Mouse (Mus musculus): Measurements from ENCODE around the gene Hoxb3. TPM values are rescaled to one million over a fixed set of nuclear protein-coding genes. Genes with fewer than 3 reads are reported as not detected.

Gene Hoxb3
- total RNA-seq, 2 experiments from 2014 or later, result 0.38 to 0.54 TPM

DNA sequence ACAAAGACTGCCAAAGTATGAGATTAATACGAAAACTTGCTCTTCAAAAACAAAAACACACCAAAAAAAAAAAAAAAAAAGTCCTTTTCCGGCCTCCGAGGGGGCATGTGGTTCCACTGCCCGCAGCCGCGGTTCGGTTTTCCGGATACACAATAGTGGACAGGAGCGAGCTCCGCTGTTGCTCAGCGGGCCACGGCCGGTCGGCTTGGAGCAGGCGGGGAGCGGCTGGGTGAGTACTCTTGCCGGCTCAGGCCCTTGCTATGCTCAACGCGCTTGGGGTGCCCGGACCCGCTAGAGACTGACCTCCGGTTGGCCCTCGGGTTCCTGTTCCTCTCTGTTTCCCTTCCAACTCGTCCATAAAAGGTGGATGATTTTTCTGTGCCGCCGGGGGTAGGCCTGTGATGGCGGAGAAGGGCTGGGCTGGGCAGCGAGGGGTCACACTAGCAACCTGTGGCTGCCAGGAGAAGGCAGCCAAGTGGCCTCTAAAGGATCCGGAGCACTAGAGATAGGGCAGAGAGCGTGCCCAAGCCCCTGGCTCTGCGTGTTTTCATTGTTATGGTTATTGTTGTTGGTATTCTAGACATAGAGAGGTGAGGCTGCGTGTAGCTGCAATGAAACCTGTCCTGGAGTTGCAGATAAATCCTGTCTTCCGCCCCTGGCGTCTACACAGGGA lies 8.3 kb upstream of the Hoxb3 start:
- no peak for DNase-seq

GRCm38 (mm10) chr11:96315344-96315681 lies 7.8 kb upstream of the Hoxb3 start:
- intact Hi-C loops (cut with DNase I), result no loop called here

More for the DNA sequence above, 8.3 kb upstream of the Hoxb3 start:
- intact Hi-C loops (cut with DNase I), result no loop called here

DNA sequence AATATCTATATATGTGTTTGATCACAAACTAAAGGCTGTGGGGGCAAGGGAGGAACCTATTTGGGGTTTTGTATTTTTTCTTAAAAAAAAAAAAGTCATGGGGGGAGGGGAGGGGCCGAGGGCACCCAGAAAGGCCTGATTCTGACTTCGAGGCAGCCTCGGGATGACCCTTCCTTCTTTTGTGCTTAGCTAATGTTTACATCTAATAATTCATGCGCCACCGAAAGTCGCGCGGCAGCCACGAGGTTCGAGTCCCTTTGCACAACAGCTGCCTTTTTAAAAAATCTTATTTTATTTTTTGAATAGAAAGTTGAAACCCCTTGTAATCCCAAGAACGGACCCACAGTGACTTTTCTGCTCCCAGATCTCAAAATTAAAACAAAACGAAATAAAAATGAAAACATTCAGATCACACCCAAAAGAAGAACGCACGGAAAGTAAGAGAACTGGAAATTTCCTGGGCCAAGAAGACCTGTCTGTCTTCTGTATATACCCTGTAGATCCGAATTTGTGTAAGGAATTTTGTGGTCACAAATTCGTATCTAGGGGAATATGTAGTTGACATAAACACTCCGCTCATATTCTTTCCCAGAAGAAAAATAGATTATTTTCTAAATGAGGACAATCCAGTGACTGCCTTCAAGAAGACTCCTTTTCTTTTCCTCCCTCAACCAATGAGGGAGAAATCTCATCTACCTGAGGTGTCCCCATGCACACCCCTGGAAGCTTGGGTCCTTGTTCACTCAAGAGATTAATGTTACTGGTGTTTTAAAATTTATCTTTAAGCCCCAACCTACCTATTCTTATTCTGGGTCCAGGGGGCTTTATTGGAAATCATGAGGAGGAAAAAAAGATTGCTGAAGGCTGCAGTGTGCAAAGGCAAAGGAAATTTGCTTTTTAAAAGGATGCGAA lies 6.2 kb upstream of the Hoxb3 start:
- no peak for DNase-seq
- intact Hi-C loops (cut with DNase I), result no loop called here

More at GRCm38 (mm10) chr11:96315344-96315681, 7.8 kb upstream of the Hoxb3 start:
- DNase-seq, result no peak

DNA sequence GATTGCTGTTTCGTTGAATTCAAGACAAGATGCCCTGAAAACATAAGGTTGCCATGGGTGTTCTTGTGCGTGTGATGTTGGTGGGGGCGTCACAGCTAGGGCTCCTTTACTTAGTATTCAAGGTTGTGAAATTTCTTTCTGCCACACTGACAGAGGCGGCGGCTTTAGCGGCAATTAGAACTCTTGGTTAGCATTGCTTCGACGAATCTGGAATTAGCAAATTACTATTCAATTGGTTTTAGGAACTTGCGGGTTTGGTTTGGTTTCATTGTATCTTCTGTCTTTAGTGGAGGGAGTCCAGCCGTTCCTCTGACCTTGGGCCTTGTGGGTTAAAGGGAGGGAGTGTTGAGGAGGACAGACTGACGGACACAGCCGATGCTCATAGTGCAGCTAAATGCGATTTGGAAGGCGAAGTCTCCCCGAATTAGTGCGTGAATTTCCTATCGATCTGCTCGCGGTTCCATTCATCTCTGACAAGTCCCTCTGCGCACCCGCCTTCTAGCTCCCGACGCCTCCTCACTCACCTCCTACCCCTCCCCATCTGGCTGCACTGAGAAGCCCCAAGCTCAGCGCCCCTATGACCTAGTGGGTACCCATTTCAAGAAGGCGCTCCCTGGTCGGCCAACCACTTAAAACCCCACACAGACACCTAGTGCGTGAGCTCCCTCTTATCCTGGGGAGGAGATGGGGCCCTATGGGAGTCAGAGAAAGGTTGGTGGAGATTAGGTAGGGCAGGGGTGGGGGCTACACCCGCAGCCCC lies 5.3 kb upstream of the Hoxb3 start, which contains the start of gene Hoxb4:
Hoxb4 (plus strand) TSS at position 660 of the 760 bp plus-strand sequence.
- intact Hi-C loops (cut with DNase I), result no loop called here
- no peak for DNase-seq

DNA sequence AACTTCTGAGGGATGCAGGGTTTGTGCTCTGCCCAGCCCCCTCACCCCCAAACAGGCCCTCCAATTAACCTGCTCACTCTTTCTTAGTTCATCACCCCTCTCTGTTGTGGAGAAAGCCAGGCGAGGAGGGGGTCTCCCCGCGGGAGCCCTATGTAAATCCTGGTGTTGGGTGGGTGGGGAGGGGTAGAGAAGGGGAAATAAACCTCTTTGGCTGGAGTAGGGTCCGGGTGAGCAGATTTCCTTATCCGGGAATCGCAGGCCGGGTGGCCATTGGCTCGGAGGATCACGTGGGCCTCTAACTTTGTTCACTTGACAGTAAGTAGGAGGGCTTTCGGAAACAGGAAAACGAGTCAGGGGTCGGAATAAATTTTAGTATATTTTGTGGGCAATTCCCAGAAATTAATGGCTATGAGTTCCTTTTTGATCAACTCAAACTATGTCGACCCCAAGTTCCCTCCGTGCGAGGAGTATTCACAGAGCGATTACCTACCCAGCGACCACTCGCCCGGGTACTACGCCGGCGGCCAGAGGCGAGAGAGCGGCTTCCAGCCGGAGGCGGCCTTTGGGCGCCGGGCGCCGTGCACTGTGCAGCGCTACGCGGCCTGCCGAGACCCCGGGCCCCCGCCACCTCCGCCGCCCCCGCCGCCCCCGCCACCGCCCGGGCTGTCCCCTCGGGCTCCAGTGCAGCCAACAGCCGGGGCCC lies 4.6 kb upstream of the Hoxb3 start:
- intact Hi-C loops (cut with DNase I), result no loop called here
- no peak for DNase-seq

DNA sequence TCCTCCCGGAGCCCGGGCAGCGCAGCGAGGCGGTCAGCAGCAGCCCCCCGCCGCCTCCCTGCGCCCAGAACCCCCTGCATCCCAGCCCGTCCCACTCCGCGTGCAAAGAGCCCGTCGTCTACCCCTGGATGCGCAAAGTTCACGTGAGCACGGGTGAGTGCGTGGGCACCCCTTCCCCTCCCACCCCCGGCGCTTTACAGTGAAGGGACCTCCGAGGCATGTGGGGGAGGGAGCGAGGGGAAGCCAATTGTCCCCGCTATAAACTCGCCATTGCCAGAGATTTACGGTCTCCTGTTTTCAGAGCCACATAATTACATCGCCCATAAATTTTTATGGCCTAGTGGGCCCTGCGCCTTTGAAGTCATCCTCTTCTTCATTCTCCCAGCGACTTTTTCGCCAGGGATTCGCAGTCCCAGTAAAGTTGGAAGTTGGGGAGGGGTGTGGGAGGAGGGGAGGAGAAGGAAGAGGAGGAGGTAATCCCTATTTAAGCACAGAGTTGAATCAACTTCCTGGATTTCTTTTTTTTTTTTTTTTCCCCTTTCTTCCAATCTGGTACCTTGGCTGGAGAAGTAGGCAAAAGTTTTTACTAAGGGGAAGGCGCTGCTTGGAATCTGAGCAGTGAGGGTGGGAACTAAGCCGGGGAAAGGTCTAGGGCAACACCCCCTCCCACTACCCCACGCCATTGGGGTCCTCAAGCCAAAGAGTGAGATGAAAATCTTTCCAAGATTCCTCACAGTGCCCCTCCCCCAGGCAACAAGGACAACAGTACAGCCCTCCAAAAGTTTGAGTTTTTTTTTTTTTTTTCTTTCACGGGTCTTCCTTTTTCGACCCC lies 3.8 kb upstream of the Hoxb3 start:
- intact Hi-C loops (cut with DNase I), result no loop called here
- no peak for DNase-seq

DNA sequence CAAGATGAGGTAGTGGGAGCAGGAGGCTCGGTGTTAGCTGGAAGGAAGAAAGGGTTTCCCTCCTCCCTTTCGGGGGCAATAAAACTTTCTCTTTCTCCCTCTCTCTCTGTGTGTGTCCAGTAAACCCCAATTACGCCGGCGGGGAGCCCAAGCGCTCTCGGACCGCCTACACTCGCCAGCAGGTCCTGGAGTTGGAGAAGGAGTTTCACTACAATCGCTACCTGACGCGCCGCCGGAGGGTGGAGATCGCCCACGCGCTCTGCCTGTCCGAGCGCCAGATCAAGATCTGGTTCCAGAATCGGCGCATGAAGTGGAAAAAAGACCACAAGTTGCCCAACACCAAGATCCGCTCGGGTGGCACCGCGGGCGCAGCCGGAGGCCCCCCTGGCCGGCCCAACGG lies 3.2 kb upstream of the Hoxb3 start:
- intact Hi-C loops (cut with DNase I), result no loop called here
- no peak for DNase-seq

GRCm38 (mm10) chr11:96320688-96321087 lies 2.4 kb upstream of the Hoxb3 start:
- no peak for DNase-seq
- intact Hi-C loops (cut with DNase I), result no loop called here

DNA sequence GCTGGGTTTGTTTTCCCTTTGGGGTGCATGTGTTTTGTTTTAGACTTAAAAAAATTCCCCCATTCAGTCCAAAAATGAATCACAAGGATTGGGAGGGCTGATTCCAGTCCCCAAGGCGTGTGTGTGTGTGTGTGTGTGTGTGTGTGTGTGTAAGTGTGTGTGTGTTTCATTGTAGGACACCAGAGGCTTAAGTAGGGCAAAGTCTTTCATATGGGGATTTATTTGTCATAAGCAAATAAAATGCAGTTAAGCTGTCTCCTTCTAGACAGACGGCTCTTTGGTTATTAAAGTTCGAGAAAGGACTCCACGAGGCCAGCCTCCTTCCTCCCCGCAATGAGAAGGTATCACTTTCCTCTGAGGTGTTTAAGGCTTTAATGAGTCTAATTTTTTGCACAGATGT lies 1.3 kb upstream of the Hoxb3 start:
- intact Hi-C loops (cut with DNase I), result no loop called here
- no peak for DNase-seq

DNA sequence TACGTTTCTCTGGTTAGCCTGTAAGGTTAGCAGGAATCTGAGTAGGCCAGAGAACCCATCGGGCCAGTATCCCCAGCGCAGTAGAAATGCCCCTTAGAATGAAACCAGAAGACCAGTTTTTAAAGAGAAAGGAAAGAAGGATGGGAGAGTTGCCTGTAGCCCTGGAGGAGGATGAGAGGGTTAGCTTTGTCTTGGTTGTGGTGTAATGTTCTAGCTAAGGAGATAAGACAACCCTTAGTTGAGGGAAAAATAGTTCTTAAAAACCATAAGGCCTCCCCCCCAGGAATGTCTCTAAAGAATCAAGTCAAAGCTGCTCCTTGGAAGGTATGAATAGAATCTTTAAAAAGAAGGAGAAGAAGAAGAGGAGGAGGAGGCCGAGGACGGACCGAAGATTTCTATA lies 388 bp upstream of the Hoxb3 start:
- no peak for DNase-seq
- intact Hi-C loops (cut with DNase I), result no loop called here

- intact Hi-C loops (cut with DNase I), result no loop called here
- DNase-seq, result no peak
Measured at GRCm38 (mm10) chr11:96324125-96324524, 999 bp downstream of the Hoxb3 start.

DNA sequence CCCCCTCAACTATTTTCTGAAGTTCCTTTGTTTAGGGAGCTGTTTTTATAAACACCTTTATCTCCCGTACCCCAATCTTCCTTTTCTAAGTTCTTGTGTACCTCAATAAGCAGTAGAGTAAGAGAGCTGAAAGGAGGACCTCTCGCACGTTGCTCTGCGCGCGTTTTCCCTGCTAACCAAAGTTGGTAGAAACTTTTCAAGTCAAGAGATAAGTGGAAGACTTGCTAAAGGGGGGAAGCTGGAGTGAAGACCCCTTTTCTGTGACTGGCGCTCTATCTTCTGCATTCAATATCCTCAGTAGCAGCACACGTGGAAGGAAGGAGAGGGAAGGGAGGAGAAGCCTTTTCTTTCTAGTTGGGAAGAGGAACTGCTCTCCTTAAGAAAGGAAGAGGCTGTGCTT lies 1.8 kb downstream of the Hoxb3 start:
- no peak for DNase-seq
- intact Hi-C loops (cut with DNase I), result no loop called here

DNA sequence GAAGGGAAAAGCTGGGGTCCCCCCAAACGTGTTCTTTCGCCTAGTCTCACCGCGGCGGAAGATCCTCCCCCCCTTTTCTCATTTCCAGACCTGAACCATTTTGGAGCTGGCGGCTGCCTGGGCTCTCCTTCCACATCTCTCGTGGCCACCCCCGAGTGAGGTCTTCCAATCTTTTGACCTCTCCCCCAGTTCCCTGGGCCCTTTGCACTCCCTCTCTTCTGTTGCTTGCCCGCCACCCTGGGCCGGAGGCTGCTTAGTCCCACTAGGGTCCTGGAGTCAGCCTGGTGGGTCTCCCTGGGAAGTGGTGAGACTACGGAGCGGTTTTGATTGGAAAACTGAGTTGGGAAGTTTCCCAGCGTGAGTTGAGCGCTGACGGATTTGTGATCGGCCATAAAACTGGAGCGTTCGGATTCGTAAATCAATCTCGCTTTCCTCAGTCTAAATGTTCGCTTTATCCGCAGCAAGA lies 2.7 kb downstream of the Hoxb3 start:
- no peak for DNase-seq

DNA sequence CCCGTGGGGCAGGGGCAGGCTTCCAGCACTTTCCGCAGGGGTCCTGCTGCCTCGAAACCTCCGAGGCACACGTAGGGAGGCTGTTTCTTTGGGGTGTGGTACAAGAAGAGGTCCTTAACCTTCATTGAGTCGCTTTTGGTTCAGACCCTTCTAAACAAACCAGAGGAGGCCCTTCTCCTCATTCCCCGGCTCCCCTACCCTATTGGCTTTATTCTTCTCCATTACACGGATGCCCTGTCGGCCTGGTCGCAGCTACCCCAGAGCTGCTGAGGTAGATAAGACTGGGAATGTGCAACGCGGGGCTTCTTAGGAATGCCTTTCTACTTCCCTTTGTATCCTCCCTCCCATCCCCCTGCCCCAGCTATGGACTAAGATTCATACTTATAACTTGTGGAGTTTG lies 3.6 kb downstream of the Hoxb3 start:
- no peak for DNase-seq
- intact Hi-C loops (cut with DNase I), result no loop called here

More for the DNA sequence above, 2.7 kb downstream of the Hoxb3 start:
- intact Hi-C loops (cut with DNase I), result no loop called here

DNA sequence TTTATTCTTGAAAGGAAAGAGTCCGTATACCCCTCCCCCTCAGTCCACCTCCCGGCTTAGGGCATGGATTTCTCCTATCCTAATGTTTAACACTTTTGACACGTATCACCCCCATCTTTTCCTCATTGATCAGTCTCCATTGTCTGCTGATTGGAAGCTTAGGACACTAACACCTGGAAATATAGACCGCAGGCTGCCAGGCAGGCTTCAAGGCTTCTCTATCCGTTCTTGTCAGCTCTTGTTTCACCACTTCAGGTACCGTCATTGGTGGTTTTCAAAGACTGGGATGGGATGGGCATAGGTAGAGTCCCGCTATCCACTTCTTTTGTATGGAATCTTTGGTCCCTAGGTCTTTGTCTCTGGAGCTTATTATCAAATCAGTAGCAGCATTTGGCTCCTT lies 4.0 kb downstream of the Hoxb3 start:
- intact Hi-C loops (cut with DNase I), result no loop called here
- DNase-seq, result no peak

DNA sequence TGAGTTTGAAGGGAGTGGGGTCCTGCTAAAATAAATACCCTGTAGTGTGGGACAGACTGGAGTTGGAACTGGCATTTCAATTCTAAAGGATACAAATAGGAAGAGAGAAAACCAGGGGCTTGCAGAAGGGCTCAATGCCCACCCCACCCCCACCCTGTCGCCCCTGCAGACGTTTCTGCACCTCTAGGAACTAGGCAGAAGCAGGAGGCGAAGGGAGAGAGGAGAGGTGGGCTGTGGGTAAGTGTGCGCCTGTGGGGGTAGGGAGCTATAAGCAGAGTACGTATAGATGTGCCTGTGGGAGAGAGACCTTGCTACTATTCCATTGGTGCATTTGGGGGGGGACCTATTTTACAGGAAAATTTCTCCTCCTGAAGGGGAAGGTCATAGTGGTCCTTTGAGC lies 4.6 kb downstream of the Hoxb3 start:
- intact Hi-C loops (cut with DNase I), result no loop called here
- DNase-seq, result no peak

GRCm38 (mm10) chr11:96328605-96329004 lies 5.5 kb downstream of the Hoxb3 start:
- DNase-seq, result no peak
- intact Hi-C loops (cut with DNase I), result no loop called here

- intact Hi-C loops (cut with DNase I), result no loop called here
- DNase-seq, result no peak
Measured at GRCm38 (mm10) chr11:96332105-96332504, 9.0 kb downstream of the Hoxb3 start.

DNA sequence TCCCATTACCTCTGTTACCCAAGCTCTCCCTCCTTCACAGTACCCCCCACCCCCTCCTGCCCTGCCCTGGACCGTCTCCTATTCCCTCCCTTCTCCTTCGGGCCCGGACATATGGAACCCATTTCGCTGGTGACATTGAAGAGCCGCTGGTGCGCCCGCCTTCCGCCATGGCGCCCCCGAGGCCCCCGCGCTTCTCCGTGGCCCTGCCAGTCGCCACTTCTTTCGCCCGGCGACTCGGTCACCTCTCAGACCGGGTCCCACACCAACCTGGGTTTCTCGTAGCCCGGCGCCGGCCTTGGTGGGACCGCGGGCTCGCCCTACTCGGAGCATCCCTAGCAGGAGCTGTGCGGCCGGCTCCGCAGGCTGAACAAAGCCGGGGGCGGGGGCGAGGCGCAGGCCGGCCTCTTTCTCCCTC lies 9.5 kb downstream of the Hoxb3 start:
- DNase-seq, result no peak
- intact Hi-C loops (cut with DNase I), result no loop called here

Data from gastrocnemius, postnatal 36 days (tissue).